In genomic region chr9:108494905-108495304, GRCm38 (mm10) we compare ENCODE assay signal across 22 mouse cellular contexts.
"Had no signal": no experiment of that assay in that cellular context is flagged by ENCODE, and none has a peak within 500 bp of the region (broad histone marks: within the 10 kb centered on the region; RNA-seq: fewer than 3 reads in every experiment).

No protein-coding gene starts in this region.

- H3K9ac ChIP-seq: heart, embryonic 12.5 days; hindbrain, embryonic 12.5 days; hindbrain, embryonic 14.5 days; intestine, embryonic 15.5 days; limb, embryonic 12.5 days had no signal

- H3K4me3 ChIP-seq: heart, adult 2 months; heart, embryonic 12.5 days; hindbrain, embryonic 10.5 days; hindbrain, embryonic 12.5 days; intestine, embryonic 15.5 days; layer of hippocampus, adult 2 months; left cerebral cortex, adult 2 months; limb, embryonic 10.5 days; limb, embryonic 12.5 days had no signal

- H3K4me2 ChIP-seq: heart, embryonic 12.5 days; hindbrain, embryonic 12.5 days; hindbrain, embryonic 14.5 days; intestine, embryonic 15.5 days; limb, embryonic 12.5 days; liver, embryonic 11.5 days had no signal

- DNase-seq: gastrocnemius, postnatal 25 days; heart, adult 2 months; heart, postnatal 10 days; heart, postnatal 4 days; kidney, adult 18-20 months; kidney, adult 8-10 months; kidney, postnatal 10 days; kidney, postnatal 4 days; liver had no signal

- ATAC-seq: hindbrain, embryonic 16.5 days; inflammation-experienced regulatory T-cells, adult 6 months; intestine, embryonic 15.5 days; intestine, postnatal 0 days had no signal

- H3K27ac ChIP-seq: heart, adult 2 months; hindbrain, embryonic 10.5 days; hindbrain, embryonic 12.5 days; hindbrain, embryonic 14.5 days; intestine, embryonic 15.5 days; layer of hippocampus, adult 2 months; left cerebral cortex, adult 2 months; limb, embryonic 10.5 days; limb, embryonic 12.5 days had no signal

- H3K9me3 ChIP-seq: heart, embryonic 12.5 days; hindbrain, embryonic 10.5 days; hindbrain, embryonic 12.5 days; intestine, embryonic 15.5 days; limb, embryonic 10.5 days; limb, embryonic 12.5 days had no signal

- H3K27me3 ChIP-seq: heart, embryonic 12.5 days; hindbrain, embryonic 12.5 days; intestine, embryonic 15.5 days; limb, embryonic 12.5 days had no signal
